In the genomic region with DNA sequence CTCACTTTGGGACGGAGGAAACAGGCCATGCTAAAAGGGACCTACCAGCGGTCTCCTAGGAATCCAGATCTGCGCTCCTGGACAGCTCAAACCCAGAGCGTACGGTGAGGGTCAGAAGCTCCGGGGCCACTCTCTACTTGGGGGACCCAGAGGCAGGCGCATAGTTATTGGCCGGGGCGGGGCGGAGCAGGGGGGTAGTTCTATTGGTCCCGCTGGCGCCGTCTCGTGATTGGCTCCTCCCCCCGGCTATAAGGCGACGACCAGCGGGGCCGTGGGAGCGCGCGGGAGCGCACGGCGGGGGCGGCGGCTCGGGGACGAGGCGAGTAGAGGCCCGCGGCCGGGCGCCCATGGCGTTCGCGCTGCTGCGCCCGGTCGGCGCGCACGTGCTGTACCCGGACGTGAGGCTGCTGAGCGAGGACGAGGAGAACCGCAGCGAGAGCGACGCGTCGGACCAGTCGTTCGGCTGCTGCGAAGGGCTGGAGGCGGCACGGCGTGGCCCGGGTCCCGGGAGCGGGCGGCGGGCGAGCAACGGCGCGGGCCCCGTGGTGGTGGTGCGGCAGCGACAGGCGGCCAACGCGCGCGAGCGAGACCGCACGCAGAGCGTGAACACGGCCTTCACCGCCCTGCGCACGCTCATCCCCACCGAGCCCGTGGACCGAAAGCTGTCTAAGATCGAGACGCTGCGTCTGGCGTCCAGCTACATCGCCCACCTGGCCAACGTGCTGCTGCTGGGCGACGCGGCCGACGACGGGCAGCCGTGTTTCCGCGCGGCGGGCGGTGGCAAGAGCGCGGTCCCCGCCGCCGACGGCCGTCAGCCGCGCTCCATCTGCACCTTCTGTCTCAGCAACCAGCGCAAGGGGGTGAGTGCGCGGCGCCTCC, we compare ENCODE assay signal across 9 mouse cellular contexts. TPM values are rescaled to one million over a fixed set of nuclear protein-coding genes. Genes with fewer than 3 reads are reported as not detected.
DNase-seq lines count a peak whose midpoint lies in the region; ATAC-seq and TF ChIP-seq lines count a peak whose summit lies in the region.
"Had no signal": no experiment of that assay in that cellular context is flagged by ENCODE, and none has a peak within 500 bp of the region (broad histone marks: within the 10 kb centered on the region; RNA-seq: fewer than 3 reads in every experiment).

A gene (plus strand): TSS at position 283 of the 879 bp plus-strand sequence.

- no peak within 1 kb of the TSS for H3K9ac ChIP-seq in embryonic facial prominence, embryonic 15.5 days
- peak within 1 kb of the TSS; percentile 46 for H3K9ac ChIP-seq in heart, embryonic 15.5 days
- H3K9ac ChIP-seq in kidney, postnatal 0 days (ENCODE audit: low read depth, low read length) = peak within 1 kb of the TSS; percentile 36; the same call in 1 of the 2 replicates
- H3K9ac ChIP-seq in stomach, embryonic 16.5 days (ENCODE audit: low read length) = peak within 1 kb of the TSS; percentile 67

- 2% methylated on average over 118 of the region's 118 CpGs for WGBS in thymus, adult 2 months
- under 1% methylated on average over 116 of the region's 118 CpGs for WGBS in embryonic facial prominence, embryonic 15.5 days
- WGBS in heart, embryonic 15.5 days = under 1% methylated on average over 115 of the region's 118 CpGs
- WGBS in kidney, postnatal 0 days = under 1% methylated on average over 105 of the region's 118 CpGs
- under 1% methylated on average over 117 of the region's 118 CpGs for WGBS in stomach, embryonic 16.5 days

- peak within 1 kb of the TSS; percentile 93 for H3K4me2 ChIP-seq in embryonic facial prominence, embryonic 15.5 days (replicated peaks)
- peak within 1 kb of the TSS; percentile 84 for H3K4me2 ChIP-seq in heart, embryonic 15.5 days
- H3K4me2 ChIP-seq in kidney, postnatal 0 days (ENCODE audit: low read length) = peak within 1 kb of the TSS; percentile 81
- H3K4me2 ChIP-seq in stomach, embryonic 16.5 days (ENCODE audit: low read depth, low read length) = peak within 1 kb of the TSS; percentile 92

- ATAC-seq in embryonic facial prominence, embryonic 15.5 days (ENCODE audit: insufficient number of reproducible peaks, low FRiP score, low TSS enrichment, low read depth) = peak; percentile 69
- ATAC-seq in heart, embryonic 15.5 days (replicated peaks; ENCODE audit: insufficient number of reproducible peaks, insufficient read depth, low FRiP score, low read depth) = peak; percentile 76
- ATAC-seq in kidney, postnatal 0 days (replicated peaks; ENCODE audit: low FRiP score, low read depth) = peak; percentile 57
- peak; percentile 78 for ATAC-seq in stomach, embryonic 16.5 days (ENCODE audit: insufficient read depth, low FRiP score)
- ATAC-seq: Patski had no signal

- H3K4me3 ChIP-seq in thymus, adult 2 months (ENCODE audit: control insufficient read depth, insufficient read depth, low read length) = 0 out of 2 replicates have a peak within 1 kb of the TSS, but pooled peaks have one; percentile 3
- peak within 1 kb of the TSS; percentile 50 for H3K4me3 ChIP-seq in embryonic facial prominence, embryonic 15.5 days (replicated peaks)
- H3K4me3 ChIP-seq in heart, embryonic 15.5 days = peak within 1 kb of the TSS; percentile 57
- peak within 1 kb of the TSS; percentile 40 for H3K4me3 ChIP-seq in kidney, postnatal 0 days (replicated peaks; ENCODE audit: low read depth, low read length)
- H3K4me3 ChIP-seq in stomach, embryonic 16.5 days (replicated peaks; ENCODE audit: low read length) = peak within 1 kb of the TSS; percentile 51

- no peak for TF ChIP-seq POLR2A in thymus, adult 2 months (IDR thresholded peaks at IDR 0.05; ENCODE audit: control insufficient read depth, extremely low read depth, insufficient read depth, low read length, poor library complexity)

- H3K4me1 ChIP-seq in thymus, adult 2 months (replicated peaks; ENCODE audit: control insufficient read depth, insufficient read depth, low read length) = no peaks in the 10 kb centered on the region; the same call in 1 of the 2 replicates
- H3K4me1 ChIP-seq in embryonic facial prominence, embryonic 15.5 days = peaks cover 28% of the 10 kb centered on the region
- peaks cover 32% of the 10 kb centered on the region for H3K4me1 ChIP-seq in heart, embryonic 15.5 days (replicated peaks)
- peaks cover 25% of the 10 kb centered on the region; the same call in 1 of the 2 replicates for H3K4me1 ChIP-seq in kidney, postnatal 0 days (replicated peaks; ENCODE audit: insufficient read depth, low read length)
- peaks cover 20% of the 10 kb centered on the region for H3K4me1 ChIP-seq in stomach, embryonic 16.5 days (ENCODE audit: control insufficient read depth, insufficient read depth, low read length)

- no peak within 1 kb of the TSS for H3K27ac ChIP-seq in thymus, adult 2 months (ENCODE audit: control insufficient read depth, insufficient read depth, low read length)
- no peak within 1 kb of the TSS for H3K27ac ChIP-seq in embryonic facial prominence, embryonic 15.5 days (replicated peaks)
- H3K27ac ChIP-seq in heart, embryonic 15.5 days = no peak within 1 kb of the TSS
- 0 out of 2 replicates have a peak within 1 kb of the TSS, but pooled peaks have one; percentile 27 for H3K27ac ChIP-seq in kidney, postnatal 0 days
- no peak within 1 kb of the TSS for H3K27ac ChIP-seq in stomach, embryonic 16.5 days (ENCODE audit: low read length)

- no peaks in the 10 kb centered on the region for H3K9me3 ChIP-seq in embryonic facial prominence, embryonic 15.5 days (replicated peaks)
- no peaks in the 10 kb centered on the region for H3K9me3 ChIP-seq in heart, embryonic 15.5 days (replicated peaks)
- no peaks in the 10 kb centered on the region for H3K9me3 ChIP-seq in kidney, postnatal 0 days (replicated peaks; ENCODE audit: low read length)
- no peaks in the 10 kb centered on the region for H3K9me3 ChIP-seq in stomach, embryonic 16.5 days (replicated peaks; ENCODE audit: control insufficient read depth, low read length)

- H3K36me3 ChIP-seq in thymus, adult 2 months (ENCODE audit: control insufficient read depth, insufficient read depth, low read length) = no peaks in the 10 kb centered on the region
- H3K36me3 ChIP-seq in embryonic facial prominence, embryonic 15.5 days = no peaks in the 10 kb centered on the region
- no peaks in the 10 kb centered on the region for H3K36me3 ChIP-seq in heart, embryonic 15.5 days
- no peaks in the 10 kb centered on the region for H3K36me3 ChIP-seq in kidney, postnatal 0 days (ENCODE audit: insufficient read depth, low read length)
- H3K36me3 ChIP-seq in stomach, embryonic 16.5 days (ENCODE audit: control insufficient read depth, insufficient read depth, low read length) = no peaks in the 10 kb centered on the region

- H3K27me3 ChIP-seq in thymus, adult 2 months (ENCODE audit: control insufficient read depth, insufficient read depth, low read length) = peaks cover 6% of the 10 kb centered on the region; the same call in 1 of the 2 replicates
- H3K27me3 ChIP-seq in embryonic facial prominence, embryonic 15.5 days = peaks cover 66% of the 10 kb centered on the region
- peaks cover 60% of the 10 kb centered on the region for H3K27me3 ChIP-seq in heart, embryonic 15.5 days
- peaks cover 18% of the 10 kb centered on the region; the same call in 1 of the 2 replicates for H3K27me3 ChIP-seq in kidney, postnatal 0 days (ENCODE audit: insufficient read depth, low read length)
- H3K27me3 ChIP-seq in stomach, embryonic 16.5 days (ENCODE audit: control insufficient read depth, insufficient read depth, low read length) = peaks cover 28% of the 10 kb centered on the region

- DNase-seq in thymus, adult 2 months = no peak
- no peak for DNase-seq in thymus, postnatal 0 days (ENCODE audit: low spot score)
- peak; percentile 76 for DNase-seq in kidney, postnatal 0 days (ENCODE audit: low spot score)
- peak; percentile 63 for DNase-seq in lung, postnatal 36 days
- DNase-seq in spleen, adult 12 weeks (ENCODE audit: low spot score) = no peak

- TF ChIP-seq CTCF in thymus, adult 2 months (IDR thresholded peaks at IDR 0.05; ENCODE audit: borderline replicate concordance, control insufficient read depth, extremely low read depth, insufficient read depth, low read length, poor library complexity) = no peak
- no peak for TF ChIP-seq CTCF in kidney, postnatal 0 days (IDR thresholded peaks at IDR 0.05; ENCODE audit: low read depth)

RNA-seq across cellular contexts. Expression of the gene that starts here (rescaled TPM):
- 3.4 and 5.0 TPM in 2 replicates for polyA plus RNA-seq in thymus, adult 2 months (2012; rRNA removed)
- polyA plus RNA-seq in thymus, postnatal 0 days (2015; fragmentation: Nextera tagmentation; extraction: Ambion mirVana) = 2.1 TPM in 2 replicates
- 5.5 and 6.5 TPM in 2 replicates for polyA plus RNA-seq in embryonic facial prominence, embryonic 15.5 days (2015; fragmentation: Nextera tagmentation; extraction: Ambion mirVana)
- polyA plus RNA-seq in heart, embryonic 15.5 days (2015; fragmentation: Nextera tagmentation; extraction: Ambion mirVana) = 14.1 and 14.3 TPM in 2 replicates
- polyA plus RNA-seq in kidney, postnatal 0 days (2015; fragmentation: Nextera tagmentation; extraction: Ambion mirVana) = 12.2 and 15.5 TPM in 2 replicates
- 3.0 and 5.7 TPM in 2 replicates for polyA plus RNA-seq in stomach, embryonic 16.5 days (2015; fragmentation: Nextera tagmentation; extraction: Ambion mirVana)
- polyA plus RNA-seq: Patski had no signal

Comparison
In these comparisons a context has a peak if more than half of its experiments do, and no peak if none do; other contexts are left out.
1. DNase-seq: peak in kidney, postnatal 0 days (single experiment) and lung, postnatal 36 days (single experiment); none in thymus, adult 2 months (single experiment), thymus, postnatal 0 days (single experiment) and spleen, adult 12 weeks (single experiment).
2. H3K4me3 ChIP-seq: peak in every context shown above with its lines; median percentile 57 in heart, embryonic 15.5 days; 51 in stomach, embryonic 16.5 days; 50 in embryonic facial prominence, embryonic 15.5 days; 40 in kidney, postnatal 0 days; 3 in thymus, adult 2 months.
3. Peak in every context shown above with its lines, with median percentiles within 50 percentile points of each other: ATAC-seq and H3K4me2 ChIP-seq.